ENCODE assay signal across 10 mouse cellular contexts in genomic region chr12:113100448-113101076, GRCm38 (mm10). TPM values are rescaled to one million over a fixed set of nuclear protein-coding genes. Genes with fewer than 3 reads are reported as not detected.
DNase-seq lines count a peak whose midpoint lies in the region; ATAC-seq and TF ChIP-seq lines count a peak whose summit lies in the region.
"Had no signal": no experiment of that assay in that cellular context is flagged by ENCODE, and none has a peak within 500 bp of the region (broad histone marks: within the 10 kb centered on the region; RNA-seq: fewer than 3 reads in every experiment).

No protein-coding gene starts in this region.

- no peak overlapping the region for H3K4me3 ChIP-seq in heart, postnatal 0 days (ENCODE audit: low read depth, low read length)
- H3K4me3 ChIP-seq: erythroblast, embryonic 14.5 days had no signal

- H3K27ac ChIP-seq in heart, postnatal 0 days (ENCODE audit: low read depth) = peak overlapping the region; percentile 47; the same call in 1 of the 2 replicates

- WGBS in heart, postnatal 0 days = 48% methylated on average over 5 of the region's 5 CpGs

- TF ChIP-seq CTCF in heart, postnatal 0 days (IDR thresholded peaks at IDR 0.05; ENCODE audit: low read depth) = no peak

- intact Hi-C loops in gastrocnemius, postnatal 36 days (cut with DNase I) = no loop called here

- H3K27me3 ChIP-seq in heart, postnatal 0 days (ENCODE audit: control insufficient read depth, insufficient read depth, low read length) = 0 out of 2 replicates have a peak, but pooled peaks cover 5% of the 10 kb centered on the region

- no peak overlapping the region for H3K9ac ChIP-seq in heart, postnatal 0 days (replicated peaks; ENCODE audit: low read depth, low read length)

- H3K36me3 ChIP-seq in heart, postnatal 0 days (replicated peaks; ENCODE audit: control insufficient read depth, insufficient read depth, low read length) = no peaks in the 10 kb centered on the region

- H3K4me1 ChIP-seq in heart, postnatal 0 days (ENCODE audit: control insufficient read depth, insufficient read depth) = peaks cover 33% of the 10 kb centered on the region

- no peak for TF ChIP-seq EP300 in heart, postnatal 0 days (IDR thresholded peaks at IDR 0.05; ENCODE audit: low read depth)

- peak; percentile 53 for DNase-seq in gastrocnemius, adult 18-20 months (ENCODE audit: low spot score)
- DNase-seq in gastrocnemius, postnatal 36 days = no peak
- DNase-seq in urinary bladder, postnatal 25 days (ENCODE audit: low spot score) = peak; percentile 39
- DNase-seq in urinary bladder, postnatal 10 days (ENCODE audit: low spot score) = no peak
- no peak for DNase-seq in heart, postnatal 0 days (ENCODE audit: low spot score)
- DNase-seq in lung, postnatal 36 days = peak; percentile 52
- no peak for DNase-seq in frontal cortex, adult 2 months (ENCODE audit: extremely low spot score in 1 of 2, low spot score in 1 of 2)
- DNase-seq in urinary bladder, postnatal 4 days (ENCODE audit: low spot score in 2 of 2) = no peak

- no peak for ATAC-seq in heart, postnatal 0 days (ENCODE audit: insufficient read depth, low read depth)

- H3K4me2 ChIP-seq in heart, postnatal 0 days (ENCODE audit: low read depth, low read length) = no peak overlapping the region; the same call in 1 of the 2 replicates

- H3K9me3 ChIP-seq in heart, postnatal 0 days (replicated peaks; ENCODE audit: control insufficient read depth, low read length) = no peaks in the 10 kb centered on the region

RNA-seq across cellular contexts. Expression of gene Mta1, which starts 2.5 kb away (rescaled TPM):
- total RNA-seq in gastrocnemius, adult 18-20 months (2021) = 10 to 100 TPM; 38.0 to 41.7 TPM
- 10 to 100 TPM; 32.3 to 36.1 TPM for total RNA-seq in gastrocnemius, postnatal 36 days (2021)
- 26.3 and 32.0 TPM in 2 replicates for total RNA-seq in heart, postnatal 0 days (2014; rRNA removed; ENCODE audit: low replicate concordance)
- polyA plus RNA-seq in heart, postnatal 0 days (2015; fragmentation: Nextera tagmentation; extraction: Ambion mirVana) = 10.9 and 11.8 TPM in 2 replicates
- polyA plus RNA-seq in frontal cortex, adult 2 months (2012; rRNA removed) = 66.4 and 69.3 TPM in 2 replicates

RNA-seq across cellular contexts. Expression of gene Tex22, which starts 26.3 kb away (rescaled TPM):
- under 1 TPM in 1 of 2 experiments, not detected in 1; 0.27 TPM for total RNA-seq in gastrocnemius, adult 18-20 months (2021)
- total RNA-seq in gastrocnemius, postnatal 36 days (2021) = under 1 TPM; 0.22 to 0.31 TPM
- not detected in 2 replicates for total RNA-seq in heart, postnatal 0 days (2014; rRNA removed; ENCODE audit: low replicate concordance)
- not detected in 2 replicates for polyA plus RNA-seq in heart, postnatal 0 days (2015; fragmentation: Nextera tagmentation; extraction: Ambion mirVana)
- 0.20 and 0.27 TPM in 2 replicates for polyA plus RNA-seq in frontal cortex, adult 2 months (2012; rRNA removed)
- polyA plus RNA-seq: erythroblast, embryonic 14.5 days; neural tube, embryonic 11.5 days had no signal

RNA-seq across cellular contexts. Expression of gene Crip2, which starts 39.5 kb away (rescaled TPM):
- 10 to 100 TPM; 28.2 to 43.8 TPM for total RNA-seq in gastrocnemius, adult 18-20 months (2021)
- 10 to 100 TPM; 30.9 to 39.3 TPM for total RNA-seq in gastrocnemius, postnatal 36 days (2021)
- 1,394 and 1,556 TPM in 2 replicates for total RNA-seq in heart, postnatal 0 days (2014; rRNA removed; ENCODE audit: low replicate concordance)
- polyA plus RNA-seq in heart, postnatal 0 days (2015; fragmentation: Nextera tagmentation; extraction: Ambion mirVana) = 2,321 and 2,395 TPM in 2 replicates
- 249 and 252 TPM in 2 replicates for polyA plus RNA-seq in frontal cortex, adult 2 months (2012; rRNA removed)

RNA-seq across cellular contexts. Expression of gene Crip1, which starts 45.6 kb away (rescaled TPM):
- total RNA-seq in gastrocnemius, adult 18-20 months (2021) = 100 to 1,000 TPM in 1 of 2 experiments, 10 to 100 TPM in 1; 65.3 to 100 TPM
- total RNA-seq in gastrocnemius, postnatal 36 days (2021) = 10 to 100 TPM; 73.5 to 88.6 TPM
- 286 and 487 TPM in 2 replicates for total RNA-seq in heart, postnatal 0 days (2014; rRNA removed; ENCODE audit: low replicate concordance)
- polyA plus RNA-seq in heart, postnatal 0 days (2015; fragmentation: Nextera tagmentation; extraction: Ambion mirVana) = 831 and 871 TPM in 2 replicates
- 87.6 and 94.9 TPM in 2 replicates for polyA plus RNA-seq in frontal cortex, adult 2 months (2012; rRNA removed)

RNA-seq across cellular contexts. Expression of gene Tedc1, which starts 55.7 kb away (rescaled TPM):
- total RNA-seq in gastrocnemius, adult 18-20 months (2021) = not detected
- under 1 TPM; 0.56 to 0.67 TPM for total RNA-seq in gastrocnemius, postnatal 36 days (2021)
- total RNA-seq in heart, postnatal 0 days (2014; rRNA removed; ENCODE audit: low replicate concordance) = 6.7 and 16.5 TPM in 2 replicates
- 4.5 and 4.9 TPM in 2 replicates for polyA plus RNA-seq in heart, postnatal 0 days (2015; fragmentation: Nextera tagmentation; extraction: Ambion mirVana)
- 1.1 and 1.8 TPM in 2 replicates for polyA plus RNA-seq in frontal cortex, adult 2 months (2012; rRNA removed)

Comparison
In these comparisons a context has a peak if more than half of its experiments do, and no peak if none do; other contexts are left out.
1. DNase-seq: peak in gastrocnemius, adult 18-20 months (single experiment), urinary bladder, postnatal 25 days (single experiment) and lung, postnatal 36 days (single experiment); none in gastrocnemius, postnatal 36 days (0 of 2), urinary bladder, postnatal 10 days (single experiment), heart, postnatal 0 days (single experiment), frontal cortex, adult 2 months (0 of 2) and urinary bladder, postnatal 4 days (0 of 2).
2. RNA of gene Crip2, which starts 39.5 kb away (total RNA-seq): 1,394 to 1,556 TPM in heart, postnatal 0 days; 28.2 to 43.8 TPM in gastrocnemius, adult 18-20 months and 30.9 to 39.3 TPM in gastrocnemius, postnatal 36 days; every median in the first group is over 10 times any median in the second.